ENCODE assay signal across 31 mouse cellular contexts in the genomic region with DNA sequence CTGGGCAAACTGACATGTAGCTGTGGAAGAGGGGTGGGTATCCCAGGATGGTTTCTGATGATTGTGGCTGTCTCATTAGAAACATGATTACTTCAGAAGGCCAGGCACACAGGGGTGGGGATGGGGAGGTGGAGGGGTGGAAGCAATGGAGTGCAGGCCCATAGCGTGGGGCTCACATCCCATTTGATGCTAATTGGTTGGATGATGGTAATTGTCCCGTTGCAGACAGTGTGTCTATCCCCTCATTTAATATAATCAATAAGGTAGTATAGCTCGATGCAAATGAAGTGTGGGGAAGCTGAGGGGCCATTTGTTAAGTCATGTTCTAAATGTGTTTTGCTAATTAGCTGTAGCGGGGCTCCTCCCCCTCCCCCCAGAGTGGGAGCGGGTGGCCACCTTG. TPM values are rescaled to one million over a fixed set of nuclear protein-coding genes. Genes with fewer than 3 reads are reported as not detected.
"Had no signal": no experiment of that assay in that cellular context is flagged by ENCODE, and none has a peak within 500 bp of the region (broad histone marks: within the 10 kb centered on the region; RNA-seq: fewer than 3 reads in every experiment).

No protein-coding gene starts in this region.

- H3K4me1 ChIP-seq: limb, embryonic 15.5 days; liver, embryonic 12.5 days had no signal

- H3K4me3 ChIP-seq: left cerebral cortex, adult 2 months; limb, embryonic 10.5 days; limb, embryonic 12.5 days; limb, embryonic 13.5 days; limb, embryonic 15.5 days; liver, embryonic 12.5 days; liver, embryonic 13.5 days; liver, embryonic 15.5 days; lung, embryonic 15.5 days; midbrain, embryonic 10.5 days; midbrain, embryonic 12.5 days; midbrain, embryonic 13.5 days; midbrain, embryonic 15.5 days; myocyte had no signal

- ATAC-seq: liver, embryonic 12.5 days; liver, postnatal 0 days; lung, postnatal 0 days; midbrain, embryonic 13.5 days; midbrain, embryonic 15.5 days; midbrain, embryonic 16.5 days had no signal

- H3K27me3 ChIP-seq: limb, embryonic 13.5 days; limb, embryonic 15.5 days; liver, embryonic 13.5 days; liver, embryonic 15.5 days; lung, embryonic 15.5 days; midbrain, embryonic 15.5 days had no signal

- H3K4me2 ChIP-seq: limb, embryonic 12.5 days; limb, embryonic 13.5 days; limb, embryonic 15.5 days; liver, embryonic 11.5 days; liver, embryonic 12.5 days; liver, embryonic 13.5 days; liver, embryonic 15.5 days; lung, embryonic 14.5 days; lung, embryonic 15.5 days; midbrain, embryonic 11.5 days; midbrain, embryonic 12.5 days; midbrain, embryonic 13.5 days; midbrain, embryonic 15.5 days had no signal

- H3K27ac ChIP-seq: left cerebral cortex, adult 2 months; limb, embryonic 10.5 days; limb, embryonic 12.5 days; limb, embryonic 13.5 days; limb, embryonic 15.5 days; liver, embryonic 12.5 days; liver, embryonic 13.5 days; liver, embryonic 14.5 days; liver, embryonic 15.5 days; lung, embryonic 15.5 days; macrophage; midbrain, embryonic 10.5 days; midbrain, embryonic 12.5 days; midbrain, embryonic 13.5 days; midbrain, embryonic 15.5 days had no signal

- H3K9me3 ChIP-seq: limb, embryonic 10.5 days; limb, embryonic 12.5 days; limb, embryonic 13.5 days; limb, embryonic 15.5 days; liver, embryonic 12.5 days; liver, embryonic 13.5 days; liver, embryonic 15.5 days; lung, embryonic 15.5 days; midbrain, embryonic 10.5 days; midbrain, embryonic 12.5 days; midbrain, embryonic 13.5 days; midbrain, embryonic 15.5 days had no signal

- H3K36me3 ChIP-seq: limb, embryonic 10.5 days; limb, embryonic 12.5 days; limb, embryonic 13.5 days; limb, embryonic 15.5 days; liver, embryonic 12.5 days; liver, embryonic 13.5 days; liver, embryonic 15.5 days; lung, embryonic 15.5 days; midbrain, embryonic 10.5 days; midbrain, embryonic 12.5 days; midbrain, embryonic 13.5 days; midbrain, embryonic 15.5 days had no signal

- DNase-seq: left cerebral cortex, postnatal 4 days; liver; liver, embryonic 13.5 days; liver, postnatal 0 days; lung, adult 18-20 months; lung, adult 2 months; lung, embryonic 14.5 days; lung, postnatal 10 days; lung, postnatal 14 days; lung, postnatal 36 days; lung, postnatal 4 days; midbrain, embryonic 14.5 days had no signal

- H3K9ac ChIP-seq: limb, embryonic 12.5 days; limb, embryonic 13.5 days; limb, embryonic 15.5 days; liver, embryonic 12.5 days; liver, embryonic 13.5 days; liver, embryonic 14.5 days; liver, embryonic 15.5 days; liver, postnatal 0 days; lung, embryonic 14.5 days; lung, embryonic 15.5 days; midbrain, embryonic 12.5 days; midbrain, embryonic 13.5 days; midbrain, embryonic 15.5 days had no signal

RNA-seq across cellular contexts. Expression of a gene that starts 45.5 kb away (rescaled TPM):
- polyA plus RNA-seq: midbrain, embryonic 16.5 days had no signal
